Mouse (Mus musculus): ENCODE results near the gene Slc9a9. TPM values are rescaled to one million over a fixed set of nuclear protein-coding genes. Genes with fewer than 3 reads are reported as not detected.
A peak's percentile ranks its signal among the peaks of the same experiment; 100 is the strongest.

Slc9a9 gene
- polyA plus RNA-seq, 1 experiment from 2014 or later: 6.7 TPM

DNA sequence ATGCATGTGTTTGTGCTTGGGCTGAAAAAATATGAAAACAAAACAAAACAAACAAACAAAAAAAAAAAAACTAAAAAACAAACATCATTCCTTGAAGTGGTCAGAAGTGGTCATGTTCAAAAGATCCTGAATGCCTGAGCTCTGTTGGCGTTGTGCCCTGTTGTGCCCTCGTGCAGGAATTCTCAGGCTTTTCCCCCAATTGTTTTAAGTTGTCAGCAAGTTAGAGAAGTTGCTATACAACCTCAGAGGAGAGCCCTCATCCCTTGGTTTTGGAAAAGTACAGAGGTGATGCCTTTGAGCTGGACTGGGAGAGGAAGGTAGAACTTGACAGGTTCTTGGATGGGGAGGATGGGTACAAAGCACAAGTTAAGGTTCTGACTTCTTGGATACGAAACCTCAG, 480.9 kb downstream of the Slc9a9 start:
- ATAC-seq (ENCODE audit: low FRiP score, low TSS enrichment) (no peak), DNase-seq (no peak)
- WGBS: 68% methylated on average over 3 of the region's 3 CpGs
- no peak overlapping the region for H3K4me2 ChIP-seq (ENCODE audit: low read length)
- no peaks in the 10 kb centered on the region for H3K4me1 ChIP-seq (ENCODE audit: control insufficient read depth, insufficient read depth, low read length)
- no peaks in the 10 kb centered on the region for H3K27me3 ChIP-seq (ENCODE audit: control insufficient read depth, insufficient read depth, low read length)
- no peaks in the 10 kb centered on the region for H3K36me3 ChIP-seq (ENCODE audit: control insufficient read depth, insufficient read depth, low read length)
- H3K9me3 ChIP-seq (ENCODE audit: control insufficient read depth, low read length): no peaks in the 10 kb centered on the region
- H3K4me3 ChIP-seq (replicated peaks; ENCODE audit: low read depth, low read length): no peak overlapping the region
- no peak overlapping the region for H3K9ac ChIP-seq (replicated peaks; ENCODE audit: low read length)
- H3K27ac ChIP-seq (replicated peaks; ENCODE audit: low read depth, low read length): no peak overlapping the region

GRCm38 (mm10) chr9:95150998-95151397, 481.3 kb downstream of the Slc9a9 start:
- Histone ChIP-seq H3K36me3 (ENCODE audit: control insufficient read depth, insufficient read depth, low read length) (no peaks in the 10 kb centered on the region), H3K4me1 (ENCODE audit: control insufficient read depth, insufficient read depth, low read length) (no peaks in the 10 kb centered on the region), H3K9ac (replicated peaks; ENCODE audit: low read length) (no peak overlapping the region), H3K4me3 (replicated peaks; ENCODE audit: low read depth, low read length) (no peak overlapping the region), H3K27ac (replicated peaks; ENCODE audit: low read depth, low read length) (no peak overlapping the region), H3K9me3 (ENCODE audit: control insufficient read depth, low read length) (no peaks in the 10 kb centered on the region), H3K4me2 (ENCODE audit: low read length) (no peak overlapping the region), H3K27me3 (ENCODE audit: control insufficient read depth, insufficient read depth, low read length) (no peaks in the 10 kb centered on the region)
- DNase-seq (no peak), ATAC-seq (ENCODE audit: low FRiP score, low TSS enrichment) (no peak)
- 73% methylated on average over 4 of the region's 4 CpGs for WGBS

DNA sequence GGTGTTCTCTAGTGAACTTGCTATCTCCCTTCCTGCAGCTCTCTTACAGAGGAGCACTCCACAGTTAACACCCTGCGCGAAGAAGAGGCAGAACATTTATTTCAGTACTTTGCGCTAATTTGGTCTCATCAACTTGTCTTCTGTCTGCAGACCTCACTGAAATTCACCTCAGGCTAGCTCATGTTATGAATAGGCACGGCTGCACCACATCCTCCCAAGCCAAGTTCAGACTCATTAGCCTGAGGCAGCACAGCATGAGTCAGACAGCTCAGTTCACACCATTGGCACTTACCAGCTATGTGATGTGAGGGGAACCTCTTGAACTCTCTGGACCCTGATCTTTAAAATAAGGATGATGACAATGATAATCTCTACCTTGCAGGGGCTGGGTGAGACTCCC, 482.0 kb downstream of the Slc9a9 start:
- 79% methylated on average over 4 of the region's 4 CpGs for WGBS
- DNase-seq (no peak), ATAC-seq (ENCODE audit: low FRiP score, low TSS enrichment) (no peak)
- Histone ChIP-seq H3K4me2 (ENCODE audit: low read length) (no peak overlapping the region), H3K36me3 (ENCODE audit: control insufficient read depth, insufficient read depth, low read length) (no peaks in the 10 kb centered on the region), H3K9ac (replicated peaks; ENCODE audit: low read length) (no peak overlapping the region), H3K27me3 (ENCODE audit: control insufficient read depth, insufficient read depth, low read length) (no peaks in the 10 kb centered on the region), H3K27ac (replicated peaks; ENCODE audit: low read depth, low read length) (no peak overlapping the region), H3K4me3 (replicated peaks; ENCODE audit: low read depth, low read length) (no peak overlapping the region), H3K9me3 (ENCODE audit: control insufficient read depth, low read length) (no peaks in the 10 kb centered on the region), H3K4me1 (ENCODE audit: control insufficient read depth, insufficient read depth, low read length) (no peaks in the 10 kb centered on the region)

GRCm38 (mm10) chr9:95153966-95154365, 484.3 kb downstream of the Slc9a9 start:
- H3K36me3 ChIP-seq (ENCODE audit: control insufficient read depth, insufficient read depth, low read length): no peaks in the 10 kb centered on the region
- no peak for DNase-seq
- no peaks in the 10 kb centered on the region for H3K27me3 ChIP-seq (ENCODE audit: control insufficient read depth, insufficient read depth, low read length)
- no peak overlapping the region for H3K9ac ChIP-seq (replicated peaks; ENCODE audit: low read length)
- H3K27ac ChIP-seq (replicated peaks; ENCODE audit: low read depth, low read length): no peak overlapping the region
- ATAC-seq (ENCODE audit: low FRiP score, low TSS enrichment): no peak
- no peak overlapping the region for H3K4me3 ChIP-seq (replicated peaks; ENCODE audit: low read depth, low read length)
- H3K4me1 ChIP-seq (ENCODE audit: control insufficient read depth, insufficient read depth, low read length): no peaks in the 10 kb centered on the region
- no peak overlapping the region for H3K4me2 ChIP-seq (ENCODE audit: low read length)
- H3K9me3 ChIP-seq (ENCODE audit: control insufficient read depth, low read length): no peaks in the 10 kb centered on the region
- WGBS: 82% methylated on average over 6 of the region's 6 CpGs

GRCm38 (mm10) chr9:95157948-95158347, 488.2 kb downstream of the Slc9a9 start:
- no peaks in the 10 kb centered on the region for H3K4me1 ChIP-seq (ENCODE audit: control insufficient read depth, insufficient read depth, low read length)
- no peak overlapping the region for H3K27ac ChIP-seq (replicated peaks; ENCODE audit: low read depth, low read length)
- H3K4me3 ChIP-seq (replicated peaks; ENCODE audit: low read depth, low read length): no peak overlapping the region
- H3K9me3 ChIP-seq (ENCODE audit: control insufficient read depth, low read length): no peaks in the 10 kb centered on the region
- 81% methylated on average over 4 of the region's 4 CpGs for WGBS
- H3K9ac ChIP-seq (replicated peaks; ENCODE audit: low read length): no peak overlapping the region
- no peaks in the 10 kb centered on the region for H3K27me3 ChIP-seq (ENCODE audit: control insufficient read depth, insufficient read depth, low read length)
- ATAC-seq (ENCODE audit: low FRiP score, low TSS enrichment) (no peak), DNase-seq (no peak)
- no peak overlapping the region for H3K4me2 ChIP-seq (ENCODE audit: low read length)
- no peaks in the 10 kb centered on the region for H3K36me3 ChIP-seq (ENCODE audit: control insufficient read depth, insufficient read depth, low read length)

GRCm38 (mm10) chr9:95158916-95159315, 489.2 kb downstream of the Slc9a9 start:
- ATAC-seq (ENCODE audit: low FRiP score, low TSS enrichment) (no peak), DNase-seq (no peak)
- no peak overlapping the region for H3K27ac ChIP-seq (replicated peaks; ENCODE audit: low read depth, low read length)
- no peaks in the 10 kb centered on the region for H3K36me3 ChIP-seq (ENCODE audit: control insufficient read depth, insufficient read depth, low read length)
- H3K4me3 ChIP-seq (replicated peaks; ENCODE audit: low read depth, low read length): no peak overlapping the region
- H3K4me2 ChIP-seq (ENCODE audit: low read length): no peak overlapping the region
- H3K4me1 ChIP-seq (ENCODE audit: control insufficient read depth, insufficient read depth, low read length): no peaks in the 10 kb centered on the region
- no peak overlapping the region for H3K9ac ChIP-seq (replicated peaks; ENCODE audit: low read length)
- 64% methylated on average over 8 of the region's 8 CpGs for WGBS
- H3K27me3 ChIP-seq (ENCODE audit: control insufficient read depth, insufficient read depth, low read length): no peaks in the 10 kb centered on the region
- H3K9me3 ChIP-seq (ENCODE audit: control insufficient read depth, low read length): no peaks in the 10 kb centered on the region

- H3K36me3 ChIP-seq (ENCODE audit: control insufficient read depth, insufficient read depth, low read length): no peaks in the 10 kb centered on the region
- H3K4me1 ChIP-seq (ENCODE audit: control insufficient read depth, insufficient read depth, low read length): no peaks in the 10 kb centered on the region
- H3K4me3 ChIP-seq (replicated peaks; ENCODE audit: low read depth, low read length): no peak overlapping the region
- no peak overlapping the region for H3K9ac ChIP-seq (replicated peaks; ENCODE audit: low read length)
- H3K4me2 ChIP-seq (ENCODE audit: low read length): no peak overlapping the region
- WGBS: 87% methylated on average over 7 of the region's 7 CpGs
- ATAC-seq (ENCODE audit: low FRiP score, low TSS enrichment) (no peak), DNase-seq (no peak)
- no peaks in the 10 kb centered on the region for H3K27me3 ChIP-seq (ENCODE audit: control insufficient read depth, insufficient read depth, low read length)
- no peak overlapping the region for H3K27ac ChIP-seq (replicated peaks; ENCODE audit: low read depth, low read length)
- no peaks in the 10 kb centered on the region for H3K9me3 ChIP-seq (ENCODE audit: control insufficient read depth, low read length)
Observed at GRCm38 (mm10) chr9:95160575-95161300, 491.0 kb downstream of the Slc9a9 start.

- Histone ChIP-seq H3K27ac (replicated peaks; ENCODE audit: low read depth, low read length) (no peak overlapping the region), H3K27me3 (ENCODE audit: control insufficient read depth, insufficient read depth, low read length) (no peaks in the 10 kb centered on the region), H3K4me1 (ENCODE audit: control insufficient read depth, insufficient read depth, low read length) (no peaks in the 10 kb centered on the region), H3K4me2 (ENCODE audit: low read length) (no peak overlapping the region), H3K36me3 (ENCODE audit: control insufficient read depth, insufficient read depth, low read length) (no peaks in the 10 kb centered on the region), H3K4me3 (replicated peaks; ENCODE audit: low read depth, low read length) (no peak overlapping the region), H3K9ac (replicated peaks; ENCODE audit: low read length) (no peak overlapping the region), H3K9me3 (ENCODE audit: control insufficient read depth, low read length) (no peaks in the 10 kb centered on the region)
- peak; percentile 50; the same call in 1 of the 2 replicates for ATAC-seq (ENCODE audit: low FRiP score, low TSS enrichment)
- DNase-seq: peak; percentile 57
- WGBS: 65% methylated on average over 2 of the region's 2 CpGs
Observed at GRCm38 (mm10) chr9:95161699-95162098, 492.0 kb downstream of the Slc9a9 start.

DNA sequence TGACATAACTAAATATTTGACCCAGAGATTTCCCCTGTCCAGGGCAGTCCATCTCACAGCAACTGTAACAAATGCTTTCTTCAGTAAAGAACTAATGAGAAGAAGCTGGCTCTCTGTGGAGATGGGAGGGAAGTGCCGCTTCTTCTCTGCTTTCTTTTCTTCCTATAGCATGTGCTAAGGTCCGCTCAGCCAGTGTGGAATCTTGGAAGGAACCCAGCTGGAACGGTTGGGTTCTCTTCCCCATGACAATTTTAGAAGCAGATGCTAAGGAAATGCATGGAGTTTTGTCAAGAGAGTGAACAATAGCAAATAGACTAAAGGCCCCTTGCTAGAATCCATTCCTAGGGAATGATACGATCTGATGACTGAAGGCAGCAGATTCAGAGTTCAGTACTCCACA, 496.5 kb downstream of the Slc9a9 start:
- H3K9ac ChIP-seq (replicated peaks; ENCODE audit: low read length): no peak overlapping the region
- DNase-seq: no peak
- H3K27me3 ChIP-seq (ENCODE audit: control insufficient read depth, insufficient read depth, low read length): no peaks in the 10 kb centered on the region
- H3K4me2 ChIP-seq (ENCODE audit: low read length): no peak overlapping the region
- H3K4me3 ChIP-seq (replicated peaks; ENCODE audit: low read depth, low read length): no peak overlapping the region
- no peaks in the 10 kb centered on the region for H3K4me1 ChIP-seq (ENCODE audit: control insufficient read depth, insufficient read depth, low read length)
- no peaks in the 10 kb centered on the region for H3K9me3 ChIP-seq (ENCODE audit: control insufficient read depth, low read length)
- WGBS: 93% methylated on average over 4 of the region's 4 CpGs
- no peaks in the 10 kb centered on the region for H3K36me3 ChIP-seq (ENCODE audit: control insufficient read depth, insufficient read depth, low read length)
- no peak for ATAC-seq (ENCODE audit: low FRiP score, low TSS enrichment)
- no peak overlapping the region for H3K27ac ChIP-seq (replicated peaks; ENCODE audit: low read depth, low read length)

Measured in midbrain, embryonic 14.5 days (tissue).